Mouse (Mus musculus): ENCODE results near the gene Cryaa. TPM values are rescaled to one million over a fixed set of nuclear protein-coding genes. Genes with fewer than 3 reads are reported as not detected.
A peak's percentile ranks its signal among the peaks of the same experiment; 100 is the strongest.

Gene Cryaa
- polyA plus RNA-seq, 1 experiment from 2014 or later = not detected

DNA sequence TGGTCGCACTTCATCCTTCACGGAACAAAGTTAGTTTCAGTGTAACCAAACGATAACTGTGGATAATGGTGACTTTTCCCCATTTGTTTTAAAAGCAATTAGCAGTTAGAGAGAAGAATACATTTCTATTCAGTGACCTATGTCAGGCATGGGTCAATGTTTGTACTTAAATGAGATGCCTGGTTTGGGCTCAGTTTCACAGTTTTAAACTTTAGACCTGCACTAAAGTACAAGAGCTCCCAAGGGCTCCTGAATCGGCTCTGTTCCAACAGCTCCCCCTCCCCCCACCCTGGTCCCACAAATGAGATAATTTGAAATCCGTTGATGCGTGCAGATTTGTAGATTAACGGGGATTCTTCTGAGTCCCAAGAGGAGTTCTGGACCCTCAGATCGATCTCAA lies 5.9 kb upstream of the Cryaa start:
- ATAC-seq (ENCODE audit: low FRiP score) (no peak), DNase-seq (ENCODE audit: low spot score, missing footprints) (no peak)
- H3K4me2 ChIP-seq = no peak overlapping the region
- 73% methylated on average over 8 of the region's 8 CpGs for WGBS
- H3K9me3 ChIP-seq (ENCODE audit: control insufficient read depth, low read length) = no peaks in the 10 kb centered on the region
- no peaks in the 10 kb centered on the region for H3K36me3 ChIP-seq (ENCODE audit: control insufficient read depth, insufficient read depth, low read length)
- H3K27ac ChIP-seq (ENCODE audit: low read depth, low read length) = no peak overlapping the region
- no peak overlapping the region for H3K4me3 ChIP-seq (ENCODE audit: low read depth, low read length)
- peaks cover 4% of the 10 kb centered on the region; the same call in 1 of the 2 replicates for H3K4me1 ChIP-seq (ENCODE audit: control insufficient read depth, insufficient read depth, low read length)
- no peak overlapping the region for H3K9ac ChIP-seq (ENCODE audit: low read length)
- H3K27me3 ChIP-seq (ENCODE audit: control insufficient read depth, insufficient read depth, low read length) = no peaks in the 10 kb centered on the region

DNA sequence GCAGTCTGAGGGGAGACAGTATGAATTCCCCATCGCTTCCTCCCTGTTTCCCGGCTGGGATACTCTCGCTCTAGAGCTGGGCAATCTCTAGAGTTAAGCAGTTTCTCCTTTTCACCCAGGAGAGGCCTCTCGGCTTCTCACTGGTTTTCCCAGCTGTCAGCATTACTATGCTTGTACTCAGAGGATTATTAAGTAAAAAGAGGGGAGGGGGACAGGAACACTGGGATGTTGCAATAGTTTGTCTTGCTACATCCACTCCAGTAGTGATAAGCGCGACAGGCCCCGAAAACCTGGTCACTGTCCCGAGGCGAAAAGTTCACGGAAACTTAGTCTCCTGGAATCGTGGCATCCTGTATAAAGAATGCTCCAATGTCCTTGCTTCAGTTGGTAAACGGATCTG lies 5.3 kb upstream of the Cryaa start:
- Histone ChIP-seq H3K27me3 (ENCODE audit: control insufficient read depth, insufficient read depth, low read length) (no peaks in the 10 kb centered on the region), H3K36me3 (ENCODE audit: control insufficient read depth, insufficient read depth, low read length) (no peaks in the 10 kb centered on the region), H3K27ac (ENCODE audit: low read depth, low read length) (no peak overlapping the region), H3K4me2 (no peak overlapping the region), H3K9ac (ENCODE audit: low read length) (no peak overlapping the region), H3K4me3 (ENCODE audit: low read depth, low read length) (no peak overlapping the region), H3K4me1 (ENCODE audit: control insufficient read depth, insufficient read depth, low read length) (peaks cover 4% of the 10 kb centered on the region; the same call in 1 of the 2 replicates), H3K9me3 (ENCODE audit: control insufficient read depth, low read length) (no peaks in the 10 kb centered on the region)
- DNase-seq (ENCODE audit: low spot score, missing footprints) = no peak
- 89% methylated on average over 12 of the region's 12 CpGs for WGBS
- ATAC-seq (ENCODE audit: low FRiP score) = no peak

DNA sequence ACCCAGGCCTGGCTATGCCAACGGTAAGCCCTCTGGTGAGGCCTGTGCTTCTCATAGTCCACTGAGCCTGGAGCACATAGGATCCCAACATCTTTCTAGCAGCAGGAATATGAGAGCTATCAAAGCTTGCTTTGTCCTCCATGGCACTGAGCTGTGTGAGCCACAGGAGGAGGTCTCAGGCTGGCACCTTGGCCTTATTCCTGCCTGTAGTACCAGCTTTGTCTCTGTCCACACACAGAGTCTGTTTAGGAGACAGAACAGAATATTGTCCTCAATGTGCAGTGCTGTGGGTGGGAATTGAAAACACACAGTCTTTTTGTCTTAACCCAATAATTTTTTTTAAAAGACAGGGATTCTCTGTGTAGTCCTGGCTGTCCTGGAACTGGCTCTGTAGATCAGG lies 3.2 kb upstream of the Cryaa start:
- 89% methylated on average over 1 of the region's 1 CpGs for WGBS
- no peak overlapping the region for H3K9ac ChIP-seq (ENCODE audit: low read length)
- no peak overlapping the region for H3K4me3 ChIP-seq (ENCODE audit: low read depth, low read length)
- H3K9me3 ChIP-seq (ENCODE audit: control insufficient read depth, low read length) = no peaks in the 10 kb centered on the region
- DNase-seq (ENCODE audit: low spot score, missing footprints) (no peak), ATAC-seq (ENCODE audit: low FRiP score) (no peak)
- H3K27ac ChIP-seq (ENCODE audit: low read depth, low read length) = no peak overlapping the region
- no peaks in the 10 kb centered on the region for H3K27me3 ChIP-seq (ENCODE audit: control insufficient read depth, insufficient read depth, low read length)
- peaks cover 4% of the 10 kb centered on the region; the same call in 1 of the 2 replicates for H3K4me1 ChIP-seq (ENCODE audit: control insufficient read depth, insufficient read depth, low read length)
- H3K4me2 ChIP-seq = no peak overlapping the region
- H3K36me3 ChIP-seq (ENCODE audit: control insufficient read depth, insufficient read depth, low read length) = no peaks in the 10 kb centered on the region

DNA sequence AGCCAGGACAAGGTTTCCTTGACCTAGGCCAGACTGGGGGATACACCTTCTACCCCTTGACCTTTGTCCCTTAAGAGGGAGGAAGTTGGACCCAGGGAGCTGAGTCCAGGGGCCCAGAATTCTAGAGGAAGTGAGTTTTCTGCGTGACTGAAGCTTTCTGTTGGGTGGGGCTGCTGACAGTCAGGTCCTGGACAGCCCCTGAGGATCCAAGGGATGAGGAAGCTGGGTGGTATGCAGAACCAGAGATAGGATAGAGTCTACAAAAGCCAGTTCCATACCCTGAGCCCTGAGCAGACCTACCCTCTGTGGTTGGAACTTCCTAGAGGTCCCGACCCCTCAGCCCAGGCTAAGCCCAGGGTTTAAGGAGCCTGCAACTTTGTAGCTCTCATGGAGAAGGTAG lies 2.8 kb downstream of the Cryaa start:
- DNase-seq (ENCODE audit: low spot score, missing footprints) (no peak), ATAC-seq (ENCODE audit: low FRiP score) (no peak)
- Histone ChIP-seq H3K36me3 (ENCODE audit: control insufficient read depth, insufficient read depth, low read length) (no peaks in the 10 kb centered on the region), H3K4me3 (ENCODE audit: low read depth, low read length) (no peak overlapping the region), H3K9ac (ENCODE audit: low read length) (no peak overlapping the region), H3K27me3 (ENCODE audit: control insufficient read depth, insufficient read depth, low read length) (no peaks in the 10 kb centered on the region), H3K27ac (ENCODE audit: low read depth, low read length) (no peak overlapping the region), H3K4me1 (ENCODE audit: control insufficient read depth, insufficient read depth, low read length) (no peaks in the 10 kb centered on the region), H3K4me2 (no peak overlapping the region), H3K9me3 (ENCODE audit: control insufficient read depth, low read length) (no peaks in the 10 kb centered on the region)
- WGBS = 69% methylated on average over 2 of the region's 2 CpGs

DNA sequence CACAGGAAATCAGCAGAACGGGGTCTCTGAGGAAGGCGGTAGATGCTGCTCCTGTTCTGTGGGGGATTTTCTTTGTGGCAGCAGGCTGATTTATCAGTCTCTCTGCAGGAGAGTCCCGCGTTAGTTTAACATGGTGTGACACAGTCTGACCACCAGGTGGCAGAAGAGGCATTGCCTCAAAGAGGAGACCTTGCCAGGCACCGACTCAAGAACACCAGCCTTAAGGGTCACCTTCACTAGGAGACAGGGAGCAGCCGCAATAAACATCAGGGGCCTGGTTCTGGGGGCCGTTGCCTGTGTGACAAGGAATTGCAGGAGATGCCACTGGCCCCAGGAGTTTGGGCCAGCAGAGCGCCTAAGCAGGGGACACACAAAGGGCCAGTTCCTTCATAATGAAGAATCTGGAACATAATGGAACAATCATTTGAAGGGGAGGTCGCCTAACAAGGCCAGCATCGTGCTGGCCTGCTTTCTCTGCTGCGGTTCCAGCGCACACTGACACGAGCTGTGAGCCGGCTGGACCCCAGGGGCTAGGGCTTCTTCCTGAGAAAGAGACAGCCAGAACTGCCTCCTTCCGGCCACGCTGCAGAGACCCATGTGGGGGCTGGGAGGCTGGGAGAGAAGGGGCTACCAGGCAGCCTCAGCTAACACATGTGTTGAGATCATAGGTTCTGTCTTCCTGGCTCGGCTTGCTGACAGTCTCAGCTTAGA lies 8.1 kb downstream of the Cryaa start:
- Histone ChIP-seq H3K4me2 (no peak overlapping the region), H3K9ac (ENCODE audit: low read length) (peak overlapping the region; percentile 30; the same call in 1 of the 2 replicates), H3K4me1 (ENCODE audit: control insufficient read depth, insufficient read depth, low read length) (peaks cover 4% of the 10 kb centered on the region; the same call in 1 of the 2 replicates), H3K27ac (ENCODE audit: low read depth, low read length) (no peak overlapping the region), H3K27me3 (ENCODE audit: control insufficient read depth, insufficient read depth, low read length) (no peaks in the 10 kb centered on the region), H3K36me3 (ENCODE audit: control insufficient read depth, insufficient read depth, low read length) (no peaks in the 10 kb centered on the region), H3K4me3 (ENCODE audit: low read depth, low read length) (no peak overlapping the region), H3K9me3 (ENCODE audit: control insufficient read depth, low read length) (no peaks in the 10 kb centered on the region)
- ATAC-seq (ENCODE audit: low FRiP score) (peak; percentile 69), DNase-seq (ENCODE audit: low spot score, missing footprints) (peak; percentile 96)
- 21% methylated on average over 17 of the region's 17 CpGs for WGBS

DNA sequence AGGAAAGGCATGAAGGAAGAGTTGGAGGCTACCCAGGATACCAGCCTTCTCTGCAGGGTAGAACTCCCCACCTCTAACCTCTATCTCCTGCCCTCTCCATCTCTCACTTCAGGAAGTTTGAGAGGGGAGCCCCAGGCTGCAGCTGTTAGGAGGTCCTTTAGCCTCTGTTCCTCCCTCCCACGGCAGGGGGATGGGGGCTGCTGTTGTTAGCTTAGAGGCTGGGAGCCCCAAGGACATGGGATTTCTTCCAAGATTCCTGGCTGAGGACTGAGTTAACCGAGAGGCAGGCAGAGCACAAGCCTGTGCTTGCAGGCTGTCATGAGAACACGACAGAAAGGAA lies 8.6 kb downstream of the Cryaa start:
- WGBS = 47% methylated on average over 3 of the region's 3 CpGs
- peak overlapping the region; percentile 30 for H3K9ac ChIP-seq (ENCODE audit: low read length)
- H3K27ac ChIP-seq (ENCODE audit: low read depth, low read length) = no peak overlapping the region

DNA sequence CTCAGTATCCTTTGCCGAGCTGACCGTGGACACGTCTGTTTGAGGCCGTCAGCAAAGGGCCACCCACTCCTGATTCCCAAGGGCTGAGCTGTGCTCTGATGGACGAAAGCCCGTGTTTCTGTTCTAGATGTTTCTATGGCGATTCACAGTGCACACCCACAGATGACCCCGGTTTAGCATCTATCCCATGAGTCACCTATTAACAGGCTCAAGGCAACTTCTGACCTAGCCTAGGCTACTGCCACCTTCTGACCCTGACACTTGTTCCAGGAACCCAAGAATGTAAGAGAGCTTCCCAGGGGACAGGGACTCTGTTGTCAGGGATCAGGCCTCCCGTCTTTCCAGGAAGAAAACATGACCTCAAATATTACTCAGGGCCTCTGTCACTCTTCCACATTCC lies 10.5 kb downstream of the Cryaa start:
- Histone ChIP-seq H3K27ac (ENCODE audit: low read depth, low read length) (no peak overlapping the region), H3K36me3 (ENCODE audit: control insufficient read depth, insufficient read depth, low read length) (no peaks in the 10 kb centered on the region), H3K4me3 (ENCODE audit: low read depth, low read length) (no peak overlapping the region), H3K9ac (ENCODE audit: low read length) (no peak overlapping the region), H3K4me2 (no peak overlapping the region), H3K4me1 (ENCODE audit: control insufficient read depth, insufficient read depth, low read length) (peaks cover 4% of the 10 kb centered on the region; the same call in 1 of the 2 replicates), H3K9me3 (ENCODE audit: control insufficient read depth, low read length) (no peaks in the 10 kb centered on the region), H3K27me3 (ENCODE audit: control insufficient read depth, insufficient read depth, low read length) (no peaks in the 10 kb centered on the region)
- WGBS = 86% methylated on average over 9 of the region's 9 CpGs
- ATAC-seq (ENCODE audit: low FRiP score) (no peak), DNase-seq (ENCODE audit: low spot score, missing footprints) (no peak)

More for the DNA sequence above, 8.6 kb downstream of the Cryaa start:
- no peak overlapping the region for H3K4me2 ChIP-seq
- peaks cover 4% of the 10 kb centered on the region; the same call in 1 of the 2 replicates for H3K4me1 ChIP-seq (ENCODE audit: control insufficient read depth, insufficient read depth, low read length)
- no peaks in the 10 kb centered on the region for H3K9me3 ChIP-seq (ENCODE audit: control insufficient read depth, low read length)
- no peak overlapping the region for H3K4me3 ChIP-seq (ENCODE audit: low read depth, low read length)
- H3K27me3 ChIP-seq (ENCODE audit: control insufficient read depth, insufficient read depth, low read length) = no peaks in the 10 kb centered on the region
- DNase-seq (ENCODE audit: low spot score, missing footprints) (no peak), ATAC-seq (ENCODE audit: low FRiP score) (no peak)
- no peaks in the 10 kb centered on the region for H3K36me3 ChIP-seq (ENCODE audit: control insufficient read depth, insufficient read depth, low read length)

DNA sequence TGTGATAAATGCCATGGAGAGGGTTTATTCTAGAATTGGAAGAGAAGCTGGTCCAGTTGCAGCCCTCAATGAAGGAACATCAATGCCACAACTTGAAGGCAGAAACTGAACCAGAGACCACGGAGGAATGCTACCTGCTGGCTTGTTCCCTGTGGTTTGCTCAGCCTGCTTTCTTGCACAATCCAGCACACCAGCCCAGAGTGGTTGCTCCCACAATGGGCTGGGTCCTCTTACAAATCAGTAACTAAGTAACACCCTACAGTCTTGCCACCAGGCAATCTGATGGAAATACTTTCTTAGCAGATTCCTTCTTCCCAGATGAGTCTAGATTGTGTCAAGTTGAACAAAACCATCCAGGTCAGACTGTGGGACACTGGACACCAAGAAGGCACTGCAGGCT lies 12.0 kb downstream of the Cryaa start:
- DNase-seq (ENCODE audit: low spot score, missing footprints) = no peak
- Histone ChIP-seq H3K27me3 (ENCODE audit: control insufficient read depth, insufficient read depth, low read length) (no peaks in the 10 kb centered on the region), H3K4me3 (ENCODE audit: low read depth, low read length) (no peak overlapping the region), H3K4me1 (ENCODE audit: control insufficient read depth, insufficient read depth, low read length) (peaks cover 7% of the 10 kb centered on the region), H3K9me3 (ENCODE audit: control insufficient read depth, low read length) (no peaks in the 10 kb centered on the region), H3K36me3 (ENCODE audit: control insufficient read depth, insufficient read depth, low read length) (no peaks in the 10 kb centered on the region), H3K9ac (ENCODE audit: low read length) (no peak overlapping the region), H3K27ac (ENCODE audit: low read depth, low read length) (no peak overlapping the region), H3K4me2 (no peak overlapping the region)
- 71% methylated on average over 1 of the region's 1 CpGs for WGBS
- ATAC-seq (ENCODE audit: low FRiP score) = no peak

DNA sequence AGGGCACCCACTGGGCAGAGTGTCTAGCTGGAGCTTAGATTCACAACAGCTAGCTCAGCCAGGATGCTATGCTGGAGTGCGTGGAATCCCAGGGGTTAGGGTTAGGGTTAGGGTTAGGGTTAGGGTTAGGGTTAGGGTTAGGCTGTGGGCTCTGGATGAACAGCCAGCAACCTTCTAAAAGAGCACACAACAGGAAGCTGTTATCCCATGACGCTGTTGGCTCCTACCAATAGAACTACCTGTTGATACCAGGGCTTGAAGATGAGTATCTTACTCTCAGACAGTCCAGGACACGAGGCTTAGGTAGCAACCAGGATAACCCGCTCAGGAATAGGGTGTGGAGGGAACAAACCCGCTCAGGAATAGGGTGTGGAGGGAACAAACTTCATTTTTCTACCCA lies 15.3 kb downstream of the Cryaa start:
- no peak for ATAC-seq (ENCODE audit: low FRiP score)

More for the DNA sequence above, 15.3 kb downstream of the Cryaa start:
- Histone ChIP-seq H3K27ac (ENCODE audit: low read depth, low read length) (no peak overlapping the region), H3K9ac (ENCODE audit: low read length) (no peak overlapping the region), H3K27me3 (ENCODE audit: control insufficient read depth, insufficient read depth, low read length) (no peaks in the 10 kb centered on the region), H3K4me1 (ENCODE audit: control insufficient read depth, insufficient read depth, low read length) (peaks cover 3% of the 10 kb centered on the region), H3K36me3 (ENCODE audit: control insufficient read depth, insufficient read depth, low read length) (no peaks in the 10 kb centered on the region), H3K4me3 (ENCODE audit: low read depth, low read length) (no peak overlapping the region), H3K4me2 (no peak overlapping the region), H3K9me3 (ENCODE audit: control insufficient read depth, low read length) (no peaks in the 10 kb centered on the region)
- WGBS = 44% methylated on average over 5 of the region's 5 CpGs
- DNase-seq (ENCODE audit: low spot score, missing footprints) = peak; percentile 88
